Mouse (Mus musculus) lung, postnatal 0 days (tissue): ENCODE measurements at regions not wholly inside any gene's neighbourhood (a gene's known extent, or its start where the extent isn't known, plus 50 kb on each side); places are given as distances from the start of the nearest gene placed in this dataset.

Source experiments
- ATAC-seq: fragments of 200-750 bp; cut with Nextera tagmentation; 2 replicates; pipeline ENCODE4 v1.8.0; 2017; ENCODE audit warnings: moderate library complexity
- DNase-seq: peaks from one replicate; pipeline ENCODE4 v3.0.0-alpha.2; 2016; ENCODE audit warnings: low spot score
- H3K27ac ChIP-seq: fragments of 300-500 bp; sonication (generic); 2 replicates; pipeline ENCODE4 v1.5.1; 2014; ENCODE audit warnings: antibody characterized with exemption, mild to moderate bottlenecking, low read length, mixed read lengths
- H3K27me3 ChIP-seq: fragments of 300-500 bp; sonication (generic); replicated peaks from 2 replicates; pipeline ENCODE4 v1.6.1; 2014; ENCODE audit warnings: low read length, mixed read lengths; ENCODE audit not compliant: insufficient read depth
- H3K36me3 ChIP-seq: fragments of 300-500 bp; sonication (generic); 2 replicates; pipeline ENCODE4 v1.6.1; 2014; ENCODE audit warnings: low read length, mixed read lengths; ENCODE audit not compliant: insufficient read depth
- H3K4me1 ChIP-seq: fragments of 300-500 bp; sonication (generic); 2 replicates; pipeline ENCODE4 v1.6.1; 2014; ENCODE audit warnings: antibody characterized with exemption, low read depth, low read length, mixed read lengths; ENCODE audit not compliant: insufficient read depth
- H3K4me2 ChIP-seq: fragments of 300-500 bp; sonication (generic); replicated peaks from 2 replicates; pipeline ENCODE4 v1.6.1; 2014; ENCODE audit warnings: low read depth, mild to moderate bottlenecking, low read length, moderate library complexity, mixed read lengths
- H3K4me3 ChIP-seq: fragments of 300-500 bp; sonication (generic); 2 replicates; pipeline ENCODE4 v1.5.1; 2014; ENCODE audit warnings: low read depth, low read length
- H3K9ac ChIP-seq: fragments of 300-500 bp; sonication (generic); replicated peaks from 2 replicates; pipeline ENCODE4 v1.6.1; 2014; ENCODE audit warnings: low read depth, mild to moderate bottlenecking
- H3K9me3 ChIP-seq: fragments of 300-500 bp; sonication (generic); 2 replicates; pipeline ENCODE4 v1.6.1; 2016; ENCODE audit warnings: low read length, mixed read lengths
- CTCF ChIP-seq: IDR thresholded peaks from 2 replicates; pipeline ENCODE4 v1.5.1; 2016; ENCODE audit warnings: antibody characterized with exemption, mild to moderate bottlenecking
- EP300 ChIP-seq: IDR thresholded peaks from 2 replicates; pipeline ENCODE4 v1.6.1; 2016; ENCODE audit warnings: antibody characterized with exemption, mild to moderate bottlenecking, control low read depth
- WGBS: fragments of 180-500 bp; shearing (Covaris S2); extraction: QIAGEN DNeasy Blood & Tissue Kit; methylation state at CpG from one replicate; pipeline ENCODE4 v1.1.7; 2014; 5-methylcytosine and 5-hydroxymethylcytosine counted together

DNA sequence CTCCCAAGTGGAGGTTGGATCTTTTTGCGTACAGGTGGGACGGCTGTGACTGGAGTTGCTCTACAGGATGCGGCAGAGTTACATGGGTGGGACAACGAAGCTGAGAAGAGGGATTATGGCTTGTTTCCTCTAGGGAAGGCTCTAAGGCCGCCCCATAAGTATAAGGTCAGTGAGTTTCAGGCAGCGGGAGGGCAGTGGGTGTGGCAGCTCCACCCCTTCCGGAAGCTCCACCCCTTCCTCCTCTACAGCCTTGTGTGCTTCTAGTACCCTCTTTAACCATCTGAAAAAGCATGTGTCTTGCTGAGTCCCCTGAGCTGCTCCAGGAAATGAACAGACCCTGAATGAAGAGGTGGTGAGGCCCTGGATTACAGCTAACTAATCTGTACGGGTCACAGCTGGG is 101.2 kb upstream of the Afdn start:
- TF ChIP-seq EP300 (peak; percentile 62; the same call in 1 of the 2 replicates), CTCF (no peak)
- peak; percentile 68 for DNase-seq
- 41% methylated on average over 8 of the region's 8 CpGs for WGBS
- ATAC-seq, result peak; percentile 81
- Histone ChIP-seq H3K4me3 (no peak overlapping the region), H3K9ac (no peak overlapping the region), H3K36me3 (no peaks in the 10 kb centered on the region), H3K9me3 (no peaks in the 10 kb centered on the region), H3K27ac (peak overlapping the region; percentile 48), H3K4me2 (0 out of 2 replicates have a peak overlapping the region, but pooled peaks have one; percentile 11), H3K27me3 (no peaks in the 10 kb centered on the region), H3K4me1 (no peaks in the 10 kb centered on the region; the same call in 1 of the 2 replicates)

DNA sequence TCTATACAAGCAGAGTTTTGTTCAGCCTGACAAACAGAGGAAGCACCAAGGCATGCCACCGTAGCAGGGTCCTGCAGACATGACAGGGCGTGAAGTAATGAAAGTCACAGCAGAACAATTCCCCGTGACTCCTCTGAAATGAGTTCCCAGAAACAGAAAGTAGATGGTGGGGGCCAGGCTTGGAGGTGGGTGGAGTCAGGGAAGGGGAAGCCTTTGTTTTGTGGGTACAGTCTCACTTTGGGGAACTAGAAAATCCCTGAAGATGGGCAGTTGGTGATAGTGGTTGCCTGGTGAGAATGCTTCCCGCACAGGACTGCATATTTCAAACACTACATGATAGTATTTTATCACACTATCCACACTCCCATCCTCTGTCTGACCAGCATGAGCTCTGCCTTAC is 100.4 kb upstream of the Afdn start:
- no peak overlapping the region for H3K9ac ChIP-seq
- no peak for ATAC-seq

DNA sequence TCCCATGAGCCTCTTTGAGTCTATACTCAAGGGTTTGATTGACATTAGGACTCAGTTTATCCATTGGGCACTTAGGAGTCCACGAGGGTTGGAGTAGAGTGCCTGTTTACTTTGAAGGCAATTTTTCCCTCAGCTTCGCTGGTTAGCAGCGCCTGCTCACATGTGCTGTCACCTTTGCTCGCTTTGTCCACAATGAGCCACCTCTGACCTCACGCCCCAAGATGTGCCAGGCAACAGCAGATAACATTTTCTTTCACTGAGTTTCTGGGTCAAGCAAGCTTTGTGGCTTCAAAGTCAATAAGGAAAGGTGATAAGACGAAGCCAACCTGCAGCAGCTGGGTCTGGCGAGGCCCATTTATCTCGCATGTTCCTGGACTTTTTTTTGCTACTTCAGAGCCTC is 99.3 kb upstream of the Afdn start:
- H3K27ac ChIP-seq, result no peak overlapping the region

More for the DNA sequence above, 100.4 kb upstream of the Afdn start:
- 77% methylated on average over 4 of the region's 4 CpGs for WGBS
- no peak overlapping the region for H3K4me3 ChIP-seq
- no peak for TF ChIP-seq CTCF
- TF ChIP-seq EP300, result no peak
- H3K27me3 ChIP-seq, result no peaks in the 10 kb centered on the region
- no peak overlapping the region for H3K27ac ChIP-seq
- H3K9me3 ChIP-seq, result no peaks in the 10 kb centered on the region
- no peaks in the 10 kb centered on the region for H3K36me3 ChIP-seq
- no peak overlapping the region for H3K4me2 ChIP-seq
- no peaks in the 10 kb centered on the region; the same call in 1 of the 2 replicates for H3K4me1 ChIP-seq
- no peak for DNase-seq

DNA sequence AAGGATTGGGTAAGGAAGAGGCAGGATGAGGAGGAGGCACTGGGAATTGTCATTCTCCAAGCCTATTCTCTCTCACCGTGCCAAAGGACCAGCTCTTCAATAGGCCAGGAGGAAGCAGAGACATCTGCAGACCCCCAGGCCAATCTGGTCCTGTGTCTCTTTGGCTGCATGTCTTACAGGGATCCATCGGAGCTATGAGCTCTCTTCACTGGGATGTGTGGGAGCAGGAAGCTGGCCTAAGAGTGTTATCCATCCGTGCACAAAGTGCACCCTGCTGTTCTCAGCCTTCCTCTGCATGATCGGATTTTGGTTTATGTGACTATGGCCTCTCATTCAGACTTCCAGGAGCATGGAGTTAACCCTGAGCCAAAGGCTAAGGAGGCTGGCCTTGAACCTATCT is 98.2 kb upstream of the Afdn start:
- Histone ChIP-seq H3K27ac (no peak overlapping the region), H3K9me3 (no peaks in the 10 kb centered on the region), H3K27me3 (no peaks in the 10 kb centered on the region), H3K36me3 (no peaks in the 10 kb centered on the region), H3K4me2 (no peak overlapping the region), H3K4me3 (no peak overlapping the region), H3K4me1 (no peaks in the 10 kb centered on the region), H3K9ac (no peak overlapping the region)
- 85% methylated on average over 4 of the region's 4 CpGs for WGBS
- no peak for ATAC-seq
- DNase-seq, result no peak
- no peak for TF ChIP-seq CTCF
- no peak for TF ChIP-seq EP300

More for the DNA sequence above, 99.3 kb upstream of the Afdn start:
- Histone ChIP-seq H3K36me3 (no peaks in the 10 kb centered on the region), H3K9ac (no peak overlapping the region), H3K27me3 (no peaks in the 10 kb centered on the region), H3K4me3 (no peak overlapping the region), H3K9me3 (no peaks in the 10 kb centered on the region), H3K4me2 (no peak overlapping the region), H3K4me1 (no peaks in the 10 kb centered on the region; the same call in 1 of the 2 replicates)
- no peak for TF ChIP-seq CTCF
- TF ChIP-seq EP300, result no peak
- no peak for DNase-seq
- no peak for ATAC-seq
- WGBS, result 72% methylated on average over 8 of the region's 8 CpGs
